In the genomic region with DNA sequence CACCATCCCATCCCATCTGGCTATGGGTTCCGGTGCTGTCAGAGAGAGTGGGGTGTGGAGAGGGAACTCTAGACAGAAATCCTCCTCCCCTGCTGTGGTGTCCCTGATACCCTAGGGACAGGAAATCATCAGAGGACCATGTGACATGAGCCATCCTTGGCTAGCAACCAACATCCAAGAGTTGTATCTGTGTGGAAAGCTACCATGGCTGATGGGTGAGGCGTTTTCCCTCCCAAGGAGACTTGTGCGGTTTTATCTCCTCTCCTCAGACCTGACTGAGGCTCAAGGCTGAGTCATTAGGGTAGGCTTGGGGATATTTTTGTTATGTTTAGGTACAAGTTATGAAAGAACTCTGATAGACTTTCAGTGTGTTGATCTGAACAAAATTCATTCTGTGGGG, we compare ENCODE assay signal across 11 mouse cellular contexts. TPM values are rescaled to one million over a fixed set of nuclear protein-coding genes. Genes with fewer than 3 reads are reported as not detected.
DNase-seq lines count a peak whose midpoint lies in the region; ATAC-seq and TF ChIP-seq lines count a peak whose summit lies in the region.
"Had no signal": no experiment of that assay in that cellular context is flagged by ENCODE, and none has a peak within 500 bp of the region (broad histone marks: within the 10 kb centered on the region; RNA-seq: fewer than 3 reads in every experiment).

No protein-coding gene starts in this region.

- intact Hi-C loops in heart, postnatal 36 days (cut with DNase I) = no loop called here

- peak; percentile 81 for ATAC-seq in heart, embryonic 12.5 days (ENCODE audit: insufficient number of reproducible peaks, low FRiP score)

- WGBS in heart, embryonic 12.5 days = 66% methylated on average over 3 of the region's 3 CpGs
- 85% methylated on average over 3 of the region's 3 CpGs for WGBS in thymus, adult 2 months

- H3K4me1 ChIP-seq in heart, embryonic 12.5 days (replicated peaks) = no peaks in the 10 kb centered on the region
- H3K4me1 ChIP-seq in thymus, adult 2 months (replicated peaks; ENCODE audit: control insufficient read depth, insufficient read depth, low read length) = no peaks in the 10 kb centered on the region
- H3K4me1 ChIP-seq: embryonic facial prominence, embryonic 13.5 days had no signal

- TF ChIP-seq CTCF in thymus, adult 2 months (IDR thresholded peaks at IDR 0.05; ENCODE audit: borderline replicate concordance, control insufficient read depth, extremely low read depth, insufficient read depth, low read length, poor library complexity) = no peak

- no peak overlapping the region for H3K4me3 ChIP-seq in heart, embryonic 12.5 days
- no peak overlapping the region for H3K4me3 ChIP-seq in thymus, adult 2 months (ENCODE audit: control insufficient read depth, insufficient read depth, low read length)
- H3K4me3 ChIP-seq: embryonic facial prominence, embryonic 13.5 days; heart, embryonic 10.5 days had no signal

- no peak overlapping the region for H3K27ac ChIP-seq in heart, embryonic 12.5 days (ENCODE audit: poor library complexity, severe bottlenecking)
- H3K27ac ChIP-seq in thymus, adult 2 months (ENCODE audit: control insufficient read depth, insufficient read depth, low read length) = no peak overlapping the region
- H3K27ac ChIP-seq: embryonic facial prominence, embryonic 13.5 days; heart, embryonic 10.5 days had no signal

- DNase-seq in heart, postnatal 36 days = no peak
- peak; percentile 98 for DNase-seq in MEL-GATA-1-ER (ENCODE audit: extremely low read depth, low read depth)
- DNase-seq in kidney, postnatal 25 days = peak; percentile 35 to 41
- peak; percentile 16 for DNase-seq in mesoderm, embryonic 11.5 days (ENCODE audit: low read depth, low spot score)
- DNase-seq in urinary bladder, postnatal 25 days (ENCODE audit: low spot score) = no peak
- DNase-seq in B cell, adult 2 months = no peak
- no peak for DNase-seq in thymus, adult 2 months
- DNase-seq: lung, postnatal 4 days had no signal

- no peaks in the 10 kb centered on the region for H3K9me3 ChIP-seq in heart, embryonic 12.5 days (replicated peaks)
- H3K9me3 ChIP-seq: embryonic facial prominence, embryonic 13.5 days; heart, embryonic 10.5 days had no signal

- no peak for TF ChIP-seq POLR2A in thymus, adult 2 months (IDR thresholded peaks at IDR 0.05; ENCODE audit: control insufficient read depth, extremely low read depth, insufficient read depth, low read length, poor library complexity)

- H3K36me3 ChIP-seq in heart, embryonic 12.5 days = no peaks in the 10 kb centered on the region
- H3K36me3 ChIP-seq in thymus, adult 2 months (ENCODE audit: control insufficient read depth, insufficient read depth, low read length) = no peaks in the 10 kb centered on the region
- H3K36me3 ChIP-seq: embryonic facial prominence, embryonic 13.5 days; heart, embryonic 10.5 days had no signal

- no peak overlapping the region for H3K9ac ChIP-seq in heart, embryonic 12.5 days
- H3K9ac ChIP-seq: embryonic facial prominence, embryonic 13.5 days had no signal

- H3K4me2 ChIP-seq in heart, embryonic 12.5 days = no peak overlapping the region
- H3K4me2 ChIP-seq: embryonic facial prominence, embryonic 13.5 days had no signal

- H3K27me3 ChIP-seq in heart, embryonic 12.5 days (replicated peaks) = no peaks in the 10 kb centered on the region
- no peaks in the 10 kb centered on the region for H3K27me3 ChIP-seq in thymus, adult 2 months (ENCODE audit: control insufficient read depth, insufficient read depth, low read length)
- H3K27me3 ChIP-seq: embryonic facial prominence, embryonic 13.5 days had no signal

RNA-seq across cellular contexts. Expression of a gene that starts 16.4 kb away (rescaled TPM):
- polyA plus RNA-seq in heart, embryonic 12.5 days (2016; fragmentation: Nextera tagmentation; extraction: Ambion mirVana) = 47.0 and 47.3 TPM in 2 replicates
- total RNA-seq in heart, postnatal 36 days (2021) = 10 to 100 TPM; 37.9 to 43.4 TPM
- 37.7 and 42.9 TPM in 2 replicates for polyA plus RNA-seq in thymus, adult 2 months (2012; rRNA removed)

RNA-seq across cellular contexts. Expression of a gene that starts 17.7 kb away (rescaled TPM):
- polyA plus RNA-seq in heart, embryonic 12.5 days (2016; fragmentation: Nextera tagmentation; extraction: Ambion mirVana) = 53.3 and 55.9 TPM in 2 replicates
- total RNA-seq in heart, postnatal 36 days (2021) = 10 to 100 TPM; 34.1 to 40.3 TPM
- 23.1 and 29.2 TPM in 2 replicates for polyA plus RNA-seq in thymus, adult 2 months (2012; rRNA removed)

RNA-seq across cellular contexts. Expression of a gene that starts 56.1 kb away (rescaled TPM):
- polyA plus RNA-seq in heart, embryonic 12.5 days (2016; fragmentation: Nextera tagmentation; extraction: Ambion mirVana) = 67.8 and 80.3 TPM in 2 replicates
- total RNA-seq in heart, postnatal 36 days (2021) = 10 to 100 TPM; 59.4 to 61.1 TPM
- polyA plus RNA-seq in thymus, adult 2 months (2012; rRNA removed) = 183 and 221 TPM in 2 replicates

Comparison
In these comparisons a context has a peak if more than half of its experiments do, and no peak if none do; other contexts are left out.
1. DNase-seq: peak in MEL-GATA-1-ER (single experiment), kidney, postnatal 25 days (2 of 2) and mesoderm, embryonic 11.5 days (single experiment); none in heart, postnatal 36 days (0 of 2), urinary bladder, postnatal 25 days (single experiment), B cell, adult 2 months (0 of 2) and thymus, adult 2 months (single experiment).